Mouse (Mus musculus) embryonic fibroblast, embryonic 13.5 days (primary cell): ENCODE data around the gene Ppil4. TPM values are rescaled to one million over a fixed set of nuclear protein-coding genes. Genes with fewer than 3 reads are reported as not detected.

Experiments used
- H3K27ac ChIP-seq: 2 replicates; pipeline ENCODE4 v1.5.1; 2012; ENCODE audit warnings: low read length, control low read depth, inconsistent platforms; ENCODE audit not compliant: insufficient read depth
- H3K4me1 ChIP-seq: 2 replicates; pipeline ENCODE4 v1.6.1; 2011; ENCODE audit warnings: low read length; ENCODE audit not compliant: control insufficient read depth, insufficient read depth
- H3K4me3 ChIP-seq: 2 replicates; pipeline ENCODE4 v1.5.1; 2011; ENCODE audit warnings: mild to moderate bottlenecking, control low read depth, low read length; ENCODE audit not compliant: insufficient read depth
- CTCF ChIP-seq: IDR thresholded peaks from 2 replicates; pipeline ENCODE4 v1.5.1; 2011; ENCODE audit warnings: mild to moderate bottlenecking, control low read depth, low read length, moderate library complexity, borderline replicate concordance; ENCODE audit not compliant: insufficient read depth
- POLR2A ChIP-seq: IDR thresholded peaks from 2 replicates; pipeline ENCODE4 v1.6.1; 2011; ENCODE audit warnings: low read depth, mild to moderate bottlenecking, control low read depth, low read length, moderate library complexity
- polyA plus RNA-seq: library from polyadenylated mRNA; stranded (reverse); fragments of >200 nt; gene quantifications from 2 replicates; pipeline ENCODE4 v1.2.4, GENCODE M21; 2011; ENCODE audit warnings: low read depth; ENCODE audit not compliant: missing spikeins, insufficient read length

The Ppil4 gene
- polyA plus RNA-seq, 1 experiment: 30.4 TPM

- Histone ChIP-seq H3K4me1 (no peaks in the 10 kb centered on the region), H3K27ac (no peak overlapping the region), H3K4me3 (no peak overlapping the region)
- no peak for TF ChIP-seq CTCF
- no peak for TF ChIP-seq POLR2A
Observed at GRCm38 (mm10) chr10:7820171-7820570, 27.5 kb downstream of the Ppil4 start.

- no peaks in the 10 kb centered on the region for H3K4me1 ChIP-seq
- no peak overlapping the region for H3K4me3 ChIP-seq
- TF ChIP-seq POLR2A: no peak
- no peak for TF ChIP-seq CTCF
- H3K27ac ChIP-seq: no peak overlapping the region
Observed at GRCm38 (mm10) chr10:7821981-7822380, 29.3 kb downstream of the Ppil4 start.

- no peak for TF ChIP-seq POLR2A
- no peak for TF ChIP-seq CTCF
- H3K4me3 ChIP-seq: no peak overlapping the region
- H3K4me1 ChIP-seq: no peaks in the 10 kb centered on the region
Observed at GRCm38 (mm10) chr10:7824663-7825280, 32.1 kb downstream of the Ppil4 start.

GRCm38 (mm10) chr10:7825281-7825665, 32.6 kb downstream of the Ppil4 start:
- no peak overlapping the region for H3K27ac ChIP-seq
- no peak overlapping the region for H3K4me3 ChIP-seq
- no peak for TF ChIP-seq CTCF
- no peak for TF ChIP-seq POLR2A
- H3K4me1 ChIP-seq: no peaks in the 10 kb centered on the region

More at GRCm38 (mm10) chr10:7824663-7825280, 32.1 kb downstream of the Ppil4 start:
- no peak overlapping the region for H3K27ac ChIP-seq

- Histone ChIP-seq H3K4me3 (no peak overlapping the region), H3K27ac (no peak overlapping the region), H3K4me1 (no peaks in the 10 kb centered on the region)
- TF ChIP-seq POLR2A (no peak), CTCF (no peak)
Observed at GRCm38 (mm10) chr10:7826106-7826505, 33.4 kb downstream of the Ppil4 start.

- no peaks in the 10 kb centered on the region for H3K4me1 ChIP-seq
- H3K4me3 ChIP-seq: 0 out of 2 replicates have a peak within 1 kb of the TSS, but pooled peaks have one; percentile 1
- TF ChIP-seq CTCF: no peak
- TF ChIP-seq POLR2A: no peak
- no peak within 1 kb of the TSS for H3K27ac ChIP-seq
Observed at GRCm38 (mm10) chr10:7832171-7832676, 39.5 kb downstream of the Ppil4 start, which contains the start of gene Zc3h12d. Gene Zc3h12d, plus strand, starts transcription at chr10:7832470.

GRCm38 (mm10) chr10:7833377-7834165, 40.9 kb downstream of the Ppil4 start:
- Histone ChIP-seq H3K27ac (no peak overlapping the region), H3K4me1 (no peaks in the 10 kb centered on the region), H3K4me3 (no peak overlapping the region)
- TF ChIP-seq POLR2A (no peak), CTCF (no peak)

- no peak overlapping the region for H3K27ac ChIP-seq
- H3K4me1 ChIP-seq: no peaks in the 10 kb centered on the region
- no peak overlapping the region for H3K4me3 ChIP-seq
- TF ChIP-seq CTCF (no peak), POLR2A (no peak)
Observed at GRCm38 (mm10) chr10:7834671-7835225, 42.1 kb downstream of the Ppil4 start.

GRCm38 (mm10) chr10:7836902-7837301, 44.2 kb downstream of the Ppil4 start:
- TF ChIP-seq POLR2A (no peak), CTCF (no peak)
- H3K4me3 ChIP-seq: no peak overlapping the region
- H3K27ac ChIP-seq: no peak overlapping the region
- no peaks in the 10 kb centered on the region for H3K4me1 ChIP-seq

- Histone ChIP-seq H3K4me3 (no peak overlapping the region), H3K27ac (no peak overlapping the region), H3K4me1 (no peaks in the 10 kb centered on the region)
- TF ChIP-seq CTCF (no peak), POLR2A (no peak)
Observed at GRCm38 (mm10) chr10:7837446-7837845, 44.8 kb downstream of the Ppil4 start.
